Mouse (Mus musculus): Measurements from ENCODE around the gene Kcnk3. TPM values are rescaled to one million over a fixed set of nuclear protein-coding genes. Genes with fewer than 3 reads are reported as not detected.

Gene Kcnk3
- polyA plus RNA-seq, 1 experiment, result 25.0 TPM

DNA sequence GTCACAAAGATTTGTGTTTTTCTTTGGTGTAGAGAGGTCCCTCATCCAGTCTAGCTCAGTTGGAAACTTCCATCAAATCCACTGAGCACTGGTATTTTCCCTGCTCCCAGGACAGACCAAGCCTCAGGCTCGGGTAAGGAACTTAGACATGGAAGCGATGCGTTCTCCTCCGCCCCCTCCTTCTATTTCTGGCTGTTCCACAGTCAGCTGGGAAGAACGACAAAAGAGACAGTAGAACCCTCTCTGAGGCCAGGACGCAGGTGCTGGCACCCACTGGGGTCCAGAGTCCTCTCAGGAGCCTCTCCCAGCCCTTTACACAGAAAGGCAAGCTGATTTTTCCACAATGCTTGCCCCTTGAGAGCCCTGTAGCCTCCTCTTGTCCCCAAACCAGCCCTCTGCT is 42.4 kb downstream of the Kcnk3 start:
- Histone ChIP-seq H3K27ac (ENCODE audit: insufficient read depth, low read depth, low read length) (no peak overlapping the region), H3K4me1 (ENCODE audit: control insufficient read depth, insufficient read depth, low read length) (no peaks in the 10 kb centered on the region), H3K4me3 (ENCODE audit: insufficient read depth, low read depth, low read length) (no peak overlapping the region), H3K27me3 (replicated peaks; ENCODE audit: control insufficient read depth, insufficient read depth, low read length) (no peaks in the 10 kb centered on the region), H3K36me3 (ENCODE audit: control insufficient read depth, insufficient read depth, low read length) (no peaks in the 10 kb centered on the region)
- no peak for TF ChIP-seq POLR2A (IDR thresholded peaks at IDR 0.05; ENCODE audit: low read depth, low read length)
- TF ChIP-seq CTCF (conservative IDR thresholded peaks at IDR 0.05; ENCODE audit: insufficient read depth, insufficient read length, low read depth, low read length), result no peak
- DNase-seq, result no peak
- 73% methylated on average over 6 of the region's 6 CpGs for WGBS

DNA sequence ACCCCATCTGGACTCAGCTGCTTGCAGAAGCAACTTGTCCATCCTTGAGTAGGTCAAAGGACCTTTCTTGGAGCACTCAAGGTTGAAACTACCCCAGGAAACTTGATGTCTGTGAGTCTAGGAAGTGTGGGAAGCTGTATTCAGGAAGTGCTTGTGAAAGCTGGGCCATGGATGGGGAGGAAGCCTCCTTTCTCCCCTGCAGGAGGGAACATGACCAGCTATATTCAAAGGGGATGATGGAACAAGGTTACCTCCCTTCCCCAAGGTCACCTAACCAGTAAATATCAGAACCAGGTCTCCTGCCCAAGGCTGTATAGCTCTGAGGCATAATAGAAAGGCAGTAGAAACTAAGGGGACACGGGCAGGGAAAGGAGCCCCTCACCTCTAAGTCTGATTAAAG is 44.2 kb downstream of the Kcnk3 start:
- no peaks in the 10 kb centered on the region for H3K4me1 ChIP-seq (ENCODE audit: control insufficient read depth, insufficient read depth, low read length)
- TF ChIP-seq CTCF (conservative IDR thresholded peaks at IDR 0.05; ENCODE audit: insufficient read depth, insufficient read length, low read depth, low read length) (no peak), POLR2A (IDR thresholded peaks at IDR 0.05; ENCODE audit: low read depth, low read length) (no peak)
- H3K27ac ChIP-seq (ENCODE audit: insufficient read depth, low read depth, low read length), result no peak overlapping the region
- H3K27me3 ChIP-seq (replicated peaks; ENCODE audit: control insufficient read depth, insufficient read depth, low read length), result no peaks in the 10 kb centered on the region
- H3K36me3 ChIP-seq (ENCODE audit: control insufficient read depth, insufficient read depth, low read length), result no peaks in the 10 kb centered on the region
- 66% methylated on average over 1 of the region's 1 CpGs for WGBS
- H3K4me3 ChIP-seq (ENCODE audit: insufficient read depth, low read depth, low read length), result no peak overlapping the region
- DNase-seq, result no peak

- DNase-seq, result no peak
- 44% methylated on average over 7 of the region's 7 CpGs for WGBS
- no peaks in the 10 kb centered on the region for H3K36me3 ChIP-seq (ENCODE audit: control insufficient read depth, insufficient read depth, low read length)
- no peak overlapping the region for H3K27ac ChIP-seq (ENCODE audit: insufficient read depth, low read depth, low read length)
- H3K4me3 ChIP-seq (ENCODE audit: insufficient read depth, low read depth, low read length), result no peak overlapping the region
- no peak for TF ChIP-seq POLR2A (IDR thresholded peaks at IDR 0.05; ENCODE audit: low read depth, low read length)
- no peak for TF ChIP-seq CTCF (conservative IDR thresholded peaks at IDR 0.05; ENCODE audit: insufficient read depth, insufficient read length, low read depth, low read length)
- no peaks in the 10 kb centered on the region for H3K27me3 ChIP-seq (replicated peaks; ENCODE audit: control insufficient read depth, insufficient read depth, low read length)
- no peaks in the 10 kb centered on the region for H3K4me1 ChIP-seq (ENCODE audit: control insufficient read depth, insufficient read depth, low read length)
Measured at GRCm38 (mm10) chr5:30636994-30637393, 49.0 kb downstream of the Kcnk3 start.

- WGBS, result 2% methylated on average over 6 of the region's 6 CpGs
- peak; percentile 86 for DNase-seq
- no peak overlapping the region for H3K27ac ChIP-seq (ENCODE audit: insufficient read depth, low read depth, low read length)
- TF ChIP-seq CTCF (conservative IDR thresholded peaks at IDR 0.05; ENCODE audit: insufficient read depth, insufficient read length, low read depth, low read length) (peak; percentile 95), POLR2A (IDR thresholded peaks at IDR 0.05; ENCODE audit: low read depth, low read length) (no peak)
- no peaks in the 10 kb centered on the region for H3K27me3 ChIP-seq (replicated peaks; ENCODE audit: control insufficient read depth, insufficient read depth, low read length)
- H3K4me1 ChIP-seq (ENCODE audit: control insufficient read depth, insufficient read depth, low read length), result no peaks in the 10 kb centered on the region
- H3K4me3 ChIP-seq (ENCODE audit: insufficient read depth, low read depth, low read length), result no peak overlapping the region
- no peaks in the 10 kb centered on the region for H3K36me3 ChIP-seq (ENCODE audit: control insufficient read depth, insufficient read depth, low read length)
Measured at GRCm38 (mm10) chr5:30638041-30638440, 50.1 kb downstream of the Kcnk3 start.

GRCm38 (mm10) chr5:30643477-30644179 is 55.7 kb downstream of the Kcnk3 start:
- Histone ChIP-seq H3K4me1 (ENCODE audit: control insufficient read depth, insufficient read depth, low read length) (peaks cover 2% of the 10 kb centered on the region; the same call in 1 of the 2 replicates), H3K27me3 (replicated peaks; ENCODE audit: control insufficient read depth, insufficient read depth, low read length) (no peaks in the 10 kb centered on the region), H3K36me3 (ENCODE audit: control insufficient read depth, insufficient read depth, low read length) (no peaks in the 10 kb centered on the region), H3K4me3 (ENCODE audit: insufficient read depth, low read depth, low read length) (no peak overlapping the region), H3K27ac (ENCODE audit: insufficient read depth, low read depth, low read length) (no peak overlapping the region)
- 54% methylated on average over 5 of the region's 5 CpGs for WGBS
- DNase-seq, result peak; percentile 47
- TF ChIP-seq POLR2A (IDR thresholded peaks at IDR 0.05; ENCODE audit: low read depth, low read length), result no peak
- TF ChIP-seq CTCF (conservative IDR thresholded peaks at IDR 0.05; ENCODE audit: insufficient read depth, insufficient read length, low read depth, low read length), result no peak

DNA sequence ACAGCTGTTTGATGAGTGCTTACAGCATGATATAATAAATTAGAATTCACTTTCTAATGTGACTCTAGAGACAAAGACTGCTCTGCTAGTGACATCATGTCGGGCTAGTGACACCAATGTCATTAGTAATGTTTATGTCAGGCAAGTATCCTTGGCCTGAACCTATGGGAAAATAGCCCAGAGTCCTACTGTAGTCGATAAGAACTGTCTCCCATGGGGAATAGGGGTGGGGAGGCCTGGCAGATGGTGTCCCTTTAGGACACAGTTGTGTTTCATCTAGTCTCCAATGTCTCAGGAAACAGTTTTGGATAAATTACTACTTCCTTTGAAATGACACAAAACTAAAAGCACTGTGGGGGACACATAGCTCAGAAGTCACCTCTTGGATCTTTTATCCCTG is 58.1 kb downstream of the Kcnk3 start:
- H3K27ac ChIP-seq (ENCODE audit: insufficient read depth, low read depth, low read length), result no peak overlapping the region
- 63% methylated on average over 2 of the region's 2 CpGs for WGBS
- H3K36me3 ChIP-seq (ENCODE audit: control insufficient read depth, insufficient read depth, low read length), result no peaks in the 10 kb centered on the region
- DNase-seq, result peak; percentile 59
- H3K4me1 ChIP-seq (ENCODE audit: control insufficient read depth, insufficient read depth, low read length), result peaks cover 11% of the 10 kb centered on the region; the same call in 1 of the 2 replicates
- TF ChIP-seq CTCF (conservative IDR thresholded peaks at IDR 0.05; ENCODE audit: insufficient read depth, insufficient read length, low read depth, low read length), result no peak
- TF ChIP-seq POLR2A (IDR thresholded peaks at IDR 0.05; ENCODE audit: low read depth, low read length), result no peak
- H3K27me3 ChIP-seq (replicated peaks; ENCODE audit: control insufficient read depth, insufficient read depth, low read length), result no peaks in the 10 kb centered on the region
- no peak overlapping the region for H3K4me3 ChIP-seq (ENCODE audit: insufficient read depth, low read depth, low read length)

- H3K4me1 ChIP-seq (ENCODE audit: control insufficient read depth, insufficient read depth, low read length), result peaks cover 11% of the 10 kb centered on the region; the same call in 1 of the 2 replicates
- no peak for DNase-seq
- no peak for TF ChIP-seq CTCF (conservative IDR thresholded peaks at IDR 0.05; ENCODE audit: insufficient read depth, insufficient read length, low read depth, low read length)
- TF ChIP-seq POLR2A (IDR thresholded peaks at IDR 0.05; ENCODE audit: low read depth, low read length), result no peak
- WGBS, result 13% methylated on average over 9 of the region's 9 CpGs
- no peaks in the 10 kb centered on the region for H3K36me3 ChIP-seq (ENCODE audit: control insufficient read depth, insufficient read depth, low read length)
- H3K4me3 ChIP-seq (ENCODE audit: insufficient read depth, low read depth, low read length), result peak overlapping the region; percentile 88
- no peaks in the 10 kb centered on the region for H3K27me3 ChIP-seq (replicated peaks; ENCODE audit: control insufficient read depth, insufficient read depth, low read length)
- H3K27ac ChIP-seq (ENCODE audit: insufficient read depth, low read depth, low read length), result peak overlapping the region; percentile 28; the same call in 1 of the 2 replicates
Measured at GRCm38 (mm10) chr5:30647396-30647795, 59.4 kb downstream of the Kcnk3 start.
